Mouse (Mus musculus): Measurements from ENCODE around the gene Prpf3.
"Not testable (repeated sequence)": the region's sequence is repeated elsewhere in the genome, so short reads cannot be mapped to it uniquely, and the experiment has no call there.

Prpf3 gene

GRCm38 (mm10) chr3:95818571-95819288, 37.0 kb downstream of the Prpf3 start, which contains the start of gene Rprd2:
Gene Rprd2, minus strand, starts transcription at chr3:95818863.
- DNase-seq, result peak; percentile 83 to 90

GRCm38 (mm10) chr3:95818026-95818511, 37.6 kb downstream of the Prpf3 start:
- peak; percentile 62 to 76 for DNase-seq

- no peak for DNase-seq
Observed at GRCm38 (mm10) chr3:95816681-95817080, 39.0 kb downstream of the Prpf3 start.

- no peak for DNase-seq
Observed at GRCm38 (mm10) chr3:95808384-95808783, 47.3 kb downstream of the Prpf3 start.

- not testable (repeated sequence) for DNase-seq
Observed at GRCm38 (mm10) chr3:95807630-95808029, 48.1 kb downstream of the Prpf3 start.

- DNase-seq, result no peak
Observed at GRCm38 (mm10) chr3:95806677-95807076, 49.0 kb downstream of the Prpf3 start.

- no peak for DNase-seq
Observed at GRCm38 (mm10) chr3:95803851-95804250, 51.8 kb downstream of the Prpf3 start.

- no peak for DNase-seq
Observed at GRCm38 (mm10) chr3:95798756-95799155, 56.9 kb downstream of the Prpf3 start.

- no peak for DNase-seq
Observed at GRCm38 (mm10) chr3:95794299-95794698, 61.4 kb downstream of the Prpf3 start.

GRCm38 (mm10) chr3:95793662-95794061, 62.0 kb downstream of the Prpf3 start:
- DNase-seq, result no peak

- DNase-seq, result no peak
Observed at GRCm38 (mm10) chr3:95785501-95785900, 70.2 kb downstream of the Prpf3 start.
